Mouse (Mus musculus): Measurements from ENCODE around the gene Pinlyp. TPM values are rescaled to one million over a fixed set of nuclear protein-coding genes. Genes with fewer than 3 reads are reported as not detected.

Pinlyp gene
- total and polyA plus RNA-seq, 3 experiments, result 6.1 to 17.3 (median 6.6) TPM

DNA sequence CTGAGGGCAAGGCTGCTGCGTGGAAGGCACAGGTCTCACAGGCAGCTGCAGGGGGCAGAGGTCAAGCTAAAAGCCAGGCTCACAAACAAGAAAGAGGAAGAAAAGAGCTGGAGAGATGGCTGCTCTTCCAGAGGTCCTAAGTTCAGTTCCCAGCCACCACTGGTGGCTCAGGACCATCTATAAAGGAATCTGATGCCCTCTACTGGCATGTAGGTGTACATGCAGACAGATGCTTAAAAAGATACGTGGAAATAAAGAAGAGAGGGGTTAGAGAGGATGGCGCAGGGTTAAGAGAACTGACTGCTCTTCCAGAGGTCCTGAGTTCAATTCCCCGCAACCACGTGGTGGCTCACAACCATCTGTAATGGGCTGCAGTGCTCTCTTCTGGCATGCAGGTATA is 26.5 kb upstream of the Pinlyp start:
- H3K4me3 ChIP-seq (replicated peaks in 1 of 3; ENCODE audit: low read depth in 2 of 3, low read length in 2 of 3, poor library complexity in 1 of 3), result no peak overlapping the region
- in situ Hi-C loops (cut with MboI; ENCODE audit: low pct_ligation_motif_present, low pct_unique_long_range_greater_than_20kb, low sequenced_read_pairs), result no loop called here
- H3K4me1 ChIP-seq (ENCODE audit: control insufficient read depth in 1 of 2, insufficient read depth in 2 of 2), result peaks cover 4 to 55% of the 10 kb centered on the region in 2 experiments; a peak in 3 of 4 replicates

GRCm38 (mm10) chr7:24571071-24571470 is 25.2 kb upstream of the Pinlyp start:
- in situ Hi-C loops (cut with MboI; ENCODE audit: low pct_ligation_motif_present, low pct_unique_long_range_greater_than_20kb, low sequenced_read_pairs) (no loop called here), dilution Hi-C loops (cut with MboI; ENCODE audit: extremely low pct_ligation_motif_present, extremely low pct_unique_long_range_greater_than_20kb, low sequenced_read_pairs) (no loop called here)
- Histone ChIP-seq H3K36me3 (replicated peaks in 1 of 2; ENCODE audit: control insufficient read depth in 1 of 2, insufficient read depth in 1 of 2, low read length in 1 of 2) (peaks cover 68 to 93% of the 10 kb centered on the region in 2 experiments), H3K27me3 (replicated peaks) (no peaks in the 10 kb centered on the region), H3K9me3 (replicated peaks; ENCODE audit: low read length) (peaks cover 2% of the 10 kb centered on the region), H3K4me2 (ENCODE audit: insufficient read depth, low read depth, poor library complexity, severe bottlenecking) (no peak overlapping the region), H3K9ac (ENCODE audit: insufficient read depth, low read depth) (no peak overlapping the region), H3K4me1 (ENCODE audit: control insufficient read depth in 1 of 2, insufficient read depth in 2 of 2) (peaks cover 11 to 69% of the 10 kb centered on the region in 2 experiments), H3K27ac (ENCODE audit: insufficient read depth, low read depth) (peak overlapping the region; percentile 32), H3K4me3 (replicated peaks in 1 of 3; ENCODE audit: low read depth in 2 of 3, low read length in 2 of 3, poor library complexity in 1 of 3) (no peak overlapping the region), H3K79me2 (replicated peaks; ENCODE audit: control insufficient read depth, extremely low read depth, insufficient read depth, poor library complexity, severe bottlenecking) (no peaks in the 10 kb centered on the region)
- no peak for TF ChIP-seq CTCF (conservative IDR thresholded peaks at IDR 0.05 in 1 of 2, IDR thresholded peaks at IDR 0.05 in 1 of 2; ENCODE audit: low read depth in 2 of 2, low read length in 2 of 2)
- no peak for TF ChIP-seq NELFE (IDR thresholded peaks at IDR 0.05; ENCODE audit: low read depth, low read length)
- peak; percentile 28; the same call in 1 of the 2 replicates for TF ChIP-seq TCF12 (IDR thresholded peaks at IDR 0.05; ENCODE audit: low read depth, low read length)
- no peak for TF ChIP-seq TBP (conservative IDR thresholded peaks at IDR 0.05; ENCODE audit: low read depth, low read length)
- TF ChIP-seq EP300 (IDR thresholded peaks at IDR 0.05; ENCODE audit: low read length), result no peak
- TF ChIP-seq GABPA (IDR thresholded peaks at IDR 0.05; ENCODE audit: insufficient replicate concordance, low read depth, low read length), result no peak
- TF ChIP-seq ZC3H11A (IDR thresholded peaks at IDR 0.05; ENCODE audit: low read depth, low read length), result no peak
- TF ChIP-seq POLR2AphosphoS2 (IDR thresholded peaks at IDR 0.05; ENCODE audit: low read depth, low read length), result no peak
- no peak for TF ChIP-seq PAX5 (IDR thresholded peaks at IDR 0.05; ENCODE audit: low read length)
- no peak for TF ChIP-seq E2F4 (IDR thresholded peaks at IDR 0.05; ENCODE audit: insufficient replicate concordance, low read depth, low read length)
- no peak for TF ChIP-seq NRF1 (IDR thresholded peaks at IDR 0.05; ENCODE audit: low read depth, low read length)
- TF ChIP-seq JUN (IDR thresholded peaks at IDR 0.05; ENCODE audit: insufficient read depth, low read depth, low read length), result no peak
- peak; percentile 50 for TF ChIP-seq ETS1 (conservative IDR thresholded peaks at IDR 0.05; ENCODE audit: low read depth, low read length)
- no peak for TF ChIP-seq BHLHE40 (IDR thresholded peaks at IDR 0.05; ENCODE audit: low read depth, low read length)
- peak; percentile 70 for DNase-seq (ENCODE audit: extremely low read depth)

More for the DNA sequence above, 26.5 kb upstream of the Pinlyp start:
- Histone ChIP-seq H3K79me2 (replicated peaks; ENCODE audit: control insufficient read depth, extremely low read depth, insufficient read depth, poor library complexity, severe bottlenecking) (no peaks in the 10 kb centered on the region), H3K9ac (ENCODE audit: insufficient read depth, low read depth) (no peak overlapping the region), H3K27ac (ENCODE audit: insufficient read depth, low read depth) (no peak overlapping the region), H3K27me3 (replicated peaks) (no peaks in the 10 kb centered on the region), H3K36me3 (replicated peaks in 1 of 2; ENCODE audit: control insufficient read depth in 1 of 2, insufficient read depth in 1 of 2, low read length in 1 of 2) (peaks cover 54 to 80% of the 10 kb centered on the region in 2 experiments), H3K4me2 (ENCODE audit: insufficient read depth, low read depth, poor library complexity, severe bottlenecking) (no peak overlapping the region), H3K9me3 (replicated peaks; ENCODE audit: low read length) (peaks cover 2% of the 10 kb centered on the region)
- dilution Hi-C loops (cut with MboI; ENCODE audit: extremely low pct_ligation_motif_present, extremely low pct_unique_long_range_greater_than_20kb, low sequenced_read_pairs), result no loop called here
- TF ChIP-seq RAD21 (IDR thresholded peaks at IDR 0.05; ENCODE audit: low read depth, low read length) (peak; percentile 76), JUN (IDR thresholded peaks at IDR 0.05; ENCODE audit: insufficient read depth, low read depth, low read length) (no peak), SMC3 (IDR thresholded peaks at IDR 0.05; ENCODE audit: low read depth, low read length) (peak; percentile 76), CTCF (conservative IDR thresholded peaks at IDR 0.05 in 1 of 2, IDR thresholded peaks at IDR 0.05 in 1 of 2; ENCODE audit: low read depth in 2 of 2, low read length in 2 of 2) (peak; percentile 19 to 78; a peak in 2 of 4 replicates)
- DNase-seq (ENCODE audit: extremely low read depth), result no peak

All from CH12.LX (cell line).